Mouse (Mus musculus) small intestine, adult 2 months (tissue): Measurements from ENCODE around the gene Tcp11l2.

Source experiments
- CTCF ChIP-seq: fragments of 200-500 bp; IDR thresholded peaks from 2 replicates; pipeline ENCODE4 v1.5.1; 2012; ENCODE audit warnings: low read depth, mild to moderate bottlenecking, control low read depth, inconsistent platforms, low read length, moderate library complexity, mixed read lengths; ENCODE audit not compliant: insufficient replicate concordance, insufficient read length; ENCODE audit errors: extremely low read depth
- POLR2A ChIP-seq: fragments of 200-500 bp; IDR thresholded peaks from 2 replicates; pipeline ENCODE4 v1.6.1; 2012; ENCODE audit warnings: low read depth, mild to moderate bottlenecking, control low read depth, inconsistent platforms, low read length, moderate library complexity

DNA sequence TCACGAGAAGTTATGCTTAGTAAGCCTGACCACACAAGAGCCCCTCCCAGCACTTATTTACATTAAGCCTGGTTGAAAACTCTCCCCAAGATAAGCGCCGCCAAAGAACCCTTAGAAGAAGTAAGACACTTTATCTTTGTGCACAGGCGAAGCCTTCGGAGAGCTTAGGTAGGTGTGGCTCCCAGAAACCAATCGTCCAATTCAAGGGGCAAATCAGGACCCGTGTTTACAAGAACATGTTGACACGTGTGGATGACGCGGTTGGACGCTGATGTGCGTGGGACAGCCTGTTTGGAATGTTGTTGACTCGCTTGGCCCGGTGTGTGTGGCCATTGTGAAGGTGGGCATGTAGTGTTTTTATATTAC, 414 bp upstream of the Tcp11l2 start:
- TF ChIP-seq POLR2A (no peak), CTCF (no peak; the same call in 1 of the 2 replicates)
